Mouse (Mus musculus) retina, adult 2 months (tissue): Measurements from ENCODE around the gene Olfr1056.
"Not testable (repeated sequence)": the region's sequence is repeated elsewhere in the genome, so short reads cannot be mapped to it uniquely, and the experiment has no call there.

Experiments
- DNase-seq: peaks from one replicate; pipeline ENCODE4 v3.0.0-alpha.2; 2012; ENCODE audit warnings: low read depth, low spot score

Gene Olfr1056

GRCm38 (mm10) chr2:86362369-86362768, at the start of gene Olfr1056:
Gene Olfr1056 (minus strand): TSS chr2:86362469.
- DNase-seq = no peak

- no peak for DNase-seq
These were observed 32.8 kb upstream of the Olfr1056 start for GRCm38 (mm10) chr2:86395114-86395513.

GRCm38 (mm10) chr2:86388461-86388860, 26.2 kb upstream of the Olfr1056 start, which contains the start of gene Olfr1058:
Gene Olfr1058 (minus strand): TSS chr2:86388561.
- DNase-seq = not testable (repeated sequence)

GRCm38 (mm10) chr2:86378293-86378692, 16.0 kb upstream of the Olfr1056 start, which contains the start of gene Olfr1057:
Gene Olfr1057 (minus strand): TSS chr2:86378393.
- DNase-seq = no peak

- DNase-seq = not testable (repeated sequence)
These were observed 4.1 kb upstream of the Olfr1056 start for GRCm38 (mm10) chr2:86366342-86366741.

- not testable (repeated sequence) for DNase-seq
These were observed 10.5 kb downstream of the Olfr1056 start for GRCm38 (mm10) chr2:86351751-86352150.

GRCm38 (mm10) chr2:86350184-86350583, 12.1 kb downstream of the Olfr1056 start, which contains the start of gene Olfr1055:
Gene Olfr1055 (minus strand): TSS chr2:86350284.
- DNase-seq = no peak

- DNase-seq = no peak
These were observed 26.9 kb downstream of the Olfr1056 start, which contains the start of gene Olfr1054 for GRCm38 (mm10) chr2:86335333-86335732. Gene Olfr1054 (minus strand): TSS chr2:86335433.

GRCm38 (mm10) chr2:86315184-86315583, 47.1 kb downstream of the Olfr1056 start, which contains the start of gene Olfr1053:
Gene Olfr1053 (minus strand): TSS chr2:86315284.
- DNase-seq = no peak
